ENCODE assay signal across 11 mouse cellular contexts in the genomic region with DNA sequence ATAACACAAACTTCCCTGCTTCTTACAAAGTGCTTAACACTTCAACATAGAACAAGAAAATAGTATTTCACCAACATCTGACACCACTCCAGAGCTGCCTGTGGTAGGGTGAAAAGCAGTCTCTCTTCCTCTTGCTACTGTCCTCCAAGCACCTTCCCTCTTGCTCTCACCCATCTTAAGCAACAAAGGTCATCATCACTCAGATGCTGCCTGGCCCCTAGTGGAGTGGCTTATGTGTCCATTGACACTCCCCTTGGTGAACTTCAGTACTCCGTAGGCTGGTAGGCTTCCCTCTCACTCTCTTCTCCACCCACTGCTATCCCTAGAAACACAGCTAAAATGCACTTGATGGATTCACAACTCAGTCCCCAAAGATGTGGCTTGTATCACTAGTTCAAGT. TPM values are rescaled to one million over a fixed set of nuclear protein-coding genes. Genes with fewer than 3 reads are reported as not detected.
A peak's percentile ranks its signal among the peaks of the same experiment; 100 is the strongest.
DNase-seq lines count a peak whose midpoint lies in the region; ATAC-seq lines count a peak whose summit lies in the region.
"Had no signal": no experiment of that assay in that cellular context is flagged by ENCODE, and none has a peak within 500 bp of the region (broad histone marks: within the 10 kb centered on the region; RNA-seq: fewer than 3 reads in every experiment).

No protein-coding gene starts in this region.

- no peak overlapping the region for H3K27ac ChIP-seq in hindbrain, embryonic 13.5 days
- no peak overlapping the region for H3K27ac ChIP-seq in hindbrain, embryonic 10.5 days
- H3K27ac ChIP-seq in embryonic facial prominence, embryonic 10.5 days (replicated peaks) = no peak overlapping the region
- H3K27ac ChIP-seq in limb, embryonic 13.5 days = no peak overlapping the region

- H3K4me2 ChIP-seq in hindbrain, embryonic 13.5 days = peak overlapping the region; percentile 87
- peak overlapping the region; percentile 34 for H3K4me2 ChIP-seq in limb, embryonic 13.5 days (replicated peaks)

- H3K9me3 ChIP-seq in hindbrain, embryonic 13.5 days = no peaks in the 10 kb centered on the region
- no peaks in the 10 kb centered on the region for H3K9me3 ChIP-seq in hindbrain, embryonic 10.5 days
- no peaks in the 10 kb centered on the region for H3K9me3 ChIP-seq in embryonic facial prominence, embryonic 10.5 days
- H3K9me3 ChIP-seq in limb, embryonic 13.5 days = no peaks in the 10 kb centered on the region

- H3K36me3 ChIP-seq in hindbrain, embryonic 13.5 days = no peaks in the 10 kb centered on the region; the same call in 1 of the 2 replicates
- peaks cover 22% of the 10 kb centered on the region for H3K36me3 ChIP-seq in hindbrain, embryonic 10.5 days
- H3K36me3 ChIP-seq in embryonic facial prominence, embryonic 10.5 days (replicated peaks) = peaks cover 43% of the 10 kb centered on the region
- H3K36me3 ChIP-seq in limb, embryonic 13.5 days = peaks cover 8% of the 10 kb centered on the region

- ATAC-seq in hindbrain, embryonic 13.5 days (ENCODE audit: low FRiP score) = no peak
- no peak for ATAC-seq in limb, embryonic 13.5 days (ENCODE audit: low FRiP score, low read depth)

- no peak for DNase-seq in hindbrain, embryonic 10.5 days (ENCODE audit: low spot score)
- DNase-seq in 416B (ENCODE audit: low read depth) = peak; percentile 42
- DNase-seq in embryonic facial prominence, embryonic 10.5 days (ENCODE audit: low spot score) = no peak
- DNase-seq in embryo, embryonic 10 days (ENCODE audit: low spot score) = no peak
- no peak for DNase-seq in right cerebral cortex, adult 2 months (ENCODE audit: low spot score in 2 of 2)
- DNase-seq: adrenal gland, postnatal 36 days; cerebellum, postnatal 10 days; kidney, adult 8-10 months; thymus, postnatal 4 days had no signal

- peak overlapping the region; percentile 12; the same call in 1 of the 2 replicates for H3K4me3 ChIP-seq in hindbrain, embryonic 13.5 days
- H3K4me3 ChIP-seq in hindbrain, embryonic 10.5 days = no peak overlapping the region
- peak overlapping the region; percentile 23; the same call in 1 of the 2 replicates for H3K4me3 ChIP-seq in embryonic facial prominence, embryonic 10.5 days
- H3K4me3 ChIP-seq in limb, embryonic 13.5 days = peak overlapping the region; percentile 4; the same call in 1 of the 2 replicates

- H3K4me1 ChIP-seq in hindbrain, embryonic 13.5 days (replicated peaks) = peaks cover 58% of the 10 kb centered on the region
- peaks cover 29% of the 10 kb centered on the region for H3K4me1 ChIP-seq in hindbrain, embryonic 10.5 days (replicated peaks)
- H3K4me1 ChIP-seq in embryonic facial prominence, embryonic 10.5 days = peaks cover 26% of the 10 kb centered on the region
- H3K4me1 ChIP-seq in limb, embryonic 13.5 days = peaks cover 37% of the 10 kb centered on the region

- WGBS in hindbrain, embryonic 13.5 days = 71% methylated on average over 1 of the region's 1 CpGs
- WGBS in hindbrain, embryonic 10.5 days = 82% methylated on average over 1 of the region's 1 CpGs
- whole genome bisulfite sequencing in embryonic facial prominence, embryonic 10.5 days = 85% methylated on average over 1 of the region's 1 CpGs
- 93% methylated on average over 1 of the region's 1 CpGs for WGBS in limb, embryonic 13.5 days

- H3K27me3 ChIP-seq in hindbrain, embryonic 13.5 days = no peaks in the 10 kb centered on the region
- peaks cover 8% of the 10 kb centered on the region for H3K27me3 ChIP-seq in hindbrain, embryonic 10.5 days (ENCODE audit: insufficient read depth, poor library complexity, severe bottlenecking)
- peaks cover 8% of the 10 kb centered on the region for H3K27me3 ChIP-seq in embryonic facial prominence, embryonic 10.5 days (replicated peaks; ENCODE audit: low read depth, poor library complexity, severe bottlenecking)
- peaks cover 7% of the 10 kb centered on the region; the same call in 1 of the 2 replicates for H3K27me3 ChIP-seq in limb, embryonic 13.5 days

- peak overlapping the region; percentile 35; the same call in 1 of the 2 replicates for H3K9ac ChIP-seq in hindbrain, embryonic 13.5 days
- no peak overlapping the region for H3K9ac ChIP-seq in limb, embryonic 13.5 days

RNA-seq across cellular contexts. Expression of gene Crebbp, which starts 3.5 kb away (rescaled TPM):
- polyA plus RNA-seq in hindbrain, embryonic 13.5 days (2015; fragmentation: Nextera tagmentation; extraction: Ambion mirVana) = 41.2 and 41.6 TPM in 2 replicates
- 28.3 and 29.6 TPM in 2 replicates for polyA plus RNA-seq in hindbrain, embryonic 10.5 days (2016; fragmentation: Nextera tagmentation; extraction: Ambion mirVana)
- 32.3 and 32.4 TPM in 2 replicates for polyA plus RNA-seq in embryonic facial prominence, embryonic 10.5 days (2016; fragmentation: Nextera tagmentation; extraction: Ambion mirVana)
- polyA plus RNA-seq in limb, embryonic 13.5 days (2015; fragmentation: Nextera tagmentation; extraction: Ambion mirVana) = 44.3 and 47.0 TPM in 2 replicates
